Mouse (Mus musculus) left cerebral cortex, postnatal 25 days (tissue): ENCODE measurements around the gene Usp42. TPM values are rescaled to one million over a fixed set of nuclear protein-coding genes. Genes with fewer than 3 reads are reported as not detected.

Experiments used
- DNase-seq, 2 experiments: peaks; one replicate each; pipeline ENCODE4 v3.0.0; 2022; ENCODE audit warnings: low spot score in 2 of 2, mixed read lengths in 1 of 2
- intact Hi-C: fragments of 180-260 bp; cut with DNase I; formaldehyde crosslinking; loops from one replicate; pipeline ENCODE4 v1.15.1; 2025
- total RNA-seq, 2 experiments: library from RNA; stranded (reverse); gene quantifications; 2 replicates each; pipeline ENCODE4 v1.2.3; 2021

The Usp42 gene
- total RNA-seq, 2 experiments from 2014 or later: 22.1 to 24.0 TPM

GRCm38 (mm10) chr5:143698454-143698853, 33.6 kb downstream of the Usp42 start:
- no peak for DNase-seq
- intact Hi-C loops: no loop called here

GRCm38 (mm10) chr5:143696323-143696722, 35.8 kb downstream of the Usp42 start:
- DNase-seq: no peak
- intact Hi-C loops: no loop called here

DNA sequence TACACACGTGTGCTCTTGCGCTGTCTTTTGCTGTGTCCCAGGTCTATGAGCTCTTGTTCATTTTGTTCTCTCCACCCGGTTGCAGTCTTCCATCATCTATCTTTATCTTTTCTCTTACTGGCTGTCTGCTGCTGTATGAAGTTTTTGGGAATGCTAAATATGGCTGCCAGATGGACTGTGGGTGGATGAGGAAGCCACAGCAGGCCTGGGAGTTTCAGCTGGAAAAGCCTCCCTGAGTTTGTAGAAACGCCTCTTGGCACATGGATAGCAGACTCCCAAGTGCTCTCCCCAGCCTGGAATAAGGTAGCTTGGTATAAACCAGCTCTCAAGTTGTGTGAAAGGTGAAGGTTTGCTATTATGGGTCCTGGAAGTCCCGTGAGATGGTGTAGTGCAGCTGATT, 41.2 kb downstream of the Usp42 start:
- intact Hi-C loops: loop anchor here (1.0 to 5.0 kb wide), 5 partner anchors 20 to 110 kb away; partner anchors contain the start of gene Cyth3
- DNase-seq: peak; percentile 85 to 99

DNA sequence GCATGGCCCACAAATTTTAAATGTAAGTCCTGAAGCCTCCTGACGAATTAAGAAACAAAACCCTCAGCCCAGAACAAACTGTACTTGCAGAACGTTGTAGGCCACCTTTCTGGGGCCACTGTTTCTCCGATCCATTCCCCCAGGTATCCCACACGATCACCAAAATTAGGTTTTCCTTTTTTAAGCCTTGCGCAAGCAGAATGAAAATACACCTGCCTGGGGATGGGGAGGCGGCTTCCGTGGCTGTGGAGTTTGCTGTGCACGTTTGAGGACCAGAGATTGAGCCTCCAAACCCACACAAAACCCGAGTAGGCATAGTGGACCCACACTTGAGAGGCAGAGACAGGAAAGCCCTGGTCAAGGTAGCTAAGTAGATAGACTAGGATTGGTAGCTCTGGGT, 41.7 kb downstream of the Usp42 start:
- peak; percentile 42 to 80 for DNase-seq
- intact Hi-C loops: loop anchor here (1.0 to 5.0 kb wide), 5 partner anchors 19 to 110 kb away; partner anchors contain the start of gene Cyth3

- intact Hi-C loops: no loop called here
- no peak for DNase-seq
Measured at GRCm38 (mm10) chr5:143687589-143687988, 44.5 kb downstream of the Usp42 start.

DNA sequence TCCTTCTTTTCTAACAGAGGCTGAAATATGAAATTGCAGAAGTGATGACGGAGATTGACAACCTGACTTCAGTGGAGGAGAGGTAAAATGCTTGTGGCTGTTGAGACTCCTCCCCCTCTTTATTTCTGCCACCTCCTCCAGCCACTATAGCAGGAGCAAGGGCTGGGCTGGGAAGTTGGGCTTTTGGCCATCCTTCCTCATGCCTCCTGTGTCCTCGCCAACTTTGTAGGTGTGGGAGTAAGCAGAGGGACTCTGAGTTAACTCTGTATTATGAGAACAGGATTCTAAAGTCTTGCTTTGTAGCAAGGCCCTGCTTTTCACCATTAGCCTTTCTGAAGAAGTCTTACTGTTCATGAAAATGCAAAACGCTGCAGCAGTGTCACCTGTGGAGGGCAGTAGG, 45.6 kb downstream of the Usp42 start:
- DNase-seq: peak in 1 of 2 experiments; percentile 75
- intact Hi-C loops: no loop called here

DNA sequence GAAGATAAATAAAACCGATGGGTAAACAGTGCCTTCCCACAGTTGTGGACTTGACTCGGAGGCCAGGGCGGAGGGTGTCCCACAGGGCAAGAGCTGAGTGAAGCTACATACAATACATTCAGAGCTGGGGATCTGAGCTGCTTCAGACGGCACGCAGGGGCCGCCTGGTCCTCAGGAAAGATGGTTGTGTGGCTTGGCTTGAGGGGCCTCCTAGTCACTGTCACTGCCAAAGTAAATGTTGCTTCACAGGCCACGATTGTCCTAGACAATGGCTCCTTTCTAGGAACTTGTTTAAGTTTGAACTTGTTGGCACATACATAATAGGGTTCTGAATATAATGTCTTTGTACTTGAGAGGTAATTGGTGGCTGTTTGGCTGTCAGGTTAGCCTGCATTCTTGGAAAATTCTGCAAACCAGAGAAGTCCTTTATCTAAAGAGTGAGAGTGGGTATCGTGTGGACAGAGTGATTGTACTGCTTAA, 47.1 kb downstream of the Usp42 start:
- intact Hi-C loops: no loop called here
- no peak for DNase-seq

GRCm38 (mm10) chr5:143683696-143684095, 48.4 kb downstream of the Usp42 start:
- intact Hi-C loops: no loop called here
- peak in 1 of 2 experiments; percentile 37 for DNase-seq

GRCm38 (mm10) chr5:143679654-143680053, 52.4 kb downstream of the Usp42 start:
- intact Hi-C loops: no loop called here
- DNase-seq: no peak

- intact Hi-C loops: no loop called here
- DNase-seq: no peak
Measured at GRCm38 (mm10) chr5:143678634-143679271, 53.3 kb downstream of the Usp42 start.

GRCm38 (mm10) chr5:143677363-143677762, 54.7 kb downstream of the Usp42 start:
- intact Hi-C loops: no loop called here

GRCm38 (mm10) chr5:143676218-143676985, 55.7 kb downstream of the Usp42 start:
- intact Hi-C loops: no loop called here
- DNase-seq: no peak

More at GRCm38 (mm10) chr5:143677363-143677762, 54.7 kb downstream of the Usp42 start:
- DNase-seq: no peak

DNA sequence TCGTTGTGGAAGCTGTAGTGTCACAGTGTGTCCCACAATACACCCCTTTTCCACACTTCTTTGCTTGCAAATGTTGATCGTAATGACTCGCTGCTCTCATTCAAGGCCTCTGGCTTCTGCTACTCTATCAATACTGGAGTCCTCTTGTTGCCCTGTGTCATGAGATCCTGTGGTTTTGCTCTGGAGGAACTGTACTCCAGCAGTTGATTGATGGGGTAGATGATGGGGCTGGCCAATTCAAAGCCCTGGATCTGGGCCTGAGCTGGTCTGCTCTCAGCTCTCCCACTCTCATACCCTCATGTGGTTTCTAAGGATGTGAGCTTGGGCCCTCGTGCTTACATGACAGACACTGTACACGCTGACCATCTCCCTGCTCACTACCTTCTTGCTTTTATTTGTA, 57.5 kb downstream of the Usp42 start:
- DNase-seq: no peak
- intact Hi-C loops: no loop called here

- peak; percentile 27 to 78 for DNase-seq
- intact Hi-C loops: loop anchor here (1.0 kb wide), 1 partner anchor 19 kb away; no protein-coding TSS in a partner anchor
Measured at GRCm38 (mm10) chr5:143670740-143671415, 61.2 kb downstream of the Usp42 start.

- no peak for DNase-seq
- intact Hi-C loops: no loop called here
Measured at GRCm38 (mm10) chr5:143669839-143670238, 62.2 kb downstream of the Usp42 start.

GRCm38 (mm10) chr5:143669393-143669792, 62.7 kb downstream of the Usp42 start:
- intact Hi-C loops: no loop called here
- no peak for DNase-seq

GRCm38 (mm10) chr5:143668884-143669283, 63.2 kb downstream of the Usp42 start:
- intact Hi-C loops: no loop called here

GRCm38 (mm10) chr5:143666015-143666414, 66.1 kb downstream of the Usp42 start:
- intact Hi-C loops: no loop called here
- no peak for DNase-seq

More at GRCm38 (mm10) chr5:143668884-143669283, 63.2 kb downstream of the Usp42 start:
- no peak for DNase-seq

DNA sequence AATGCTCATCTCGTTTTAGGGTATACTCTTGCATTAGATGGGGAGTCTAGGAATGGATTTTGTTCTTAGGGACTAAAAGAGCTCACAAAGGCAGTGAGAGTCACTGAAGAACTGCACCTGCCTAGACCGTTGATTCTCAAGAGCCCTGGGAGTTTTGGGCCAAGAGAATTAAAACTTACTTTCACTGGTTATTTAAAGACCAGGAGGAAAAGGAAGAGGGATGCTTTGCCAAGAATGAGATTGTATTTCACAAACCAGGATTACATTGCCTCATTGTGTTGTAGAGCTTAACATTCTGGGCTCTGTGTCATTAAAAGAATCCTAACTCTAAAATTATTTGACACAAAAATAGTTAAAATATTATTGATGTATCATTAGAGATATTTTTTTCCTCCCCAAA, 66.5 kb downstream of the Usp42 start:
- no peak for DNase-seq
- intact Hi-C loops: no loop called here

- intact Hi-C loops: no loop called here
- no peak for DNase-seq
Measured at GRCm38 (mm10) chr5:143663074-143663687, 68.9 kb downstream of the Usp42 start.
